17 mouse cellular contexts compared by ENCODE assay signal in the genomic region with DNA sequence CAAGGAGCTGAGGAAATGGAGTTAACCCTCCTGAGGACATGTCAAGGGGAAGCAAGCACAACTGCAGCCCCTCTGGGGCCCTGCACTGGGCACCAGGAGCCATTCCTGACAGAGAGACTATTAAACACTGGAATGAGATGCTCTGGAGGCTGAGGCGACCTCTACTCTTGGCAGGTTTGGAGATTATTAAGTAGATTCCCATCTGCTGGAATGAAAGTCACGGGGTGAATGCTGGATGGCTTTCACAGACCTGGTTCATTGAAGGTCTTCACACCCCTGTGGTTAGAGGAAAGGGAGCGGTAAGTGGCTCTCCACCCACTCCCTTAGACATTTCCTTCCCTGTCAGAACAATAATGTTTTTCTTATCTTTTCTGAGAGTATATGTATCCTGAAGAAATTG.
DNase-seq lines count a peak whose midpoint lies in the region; ATAC-seq lines count a peak whose summit lies in the region.
"Had no signal": no experiment of that assay in that cellular context is flagged by ENCODE, and none has a peak within 500 bp of the region (broad histone marks: within the 10 kb centered on the region; RNA-seq: fewer than 3 reads in every experiment).

No protein-coding gene starts in this region.

- no peak overlapping the region for H3K4me2 ChIP-seq in heart, embryonic 12.5 days
- H3K4me2 ChIP-seq: embryonic facial prominence, embryonic 15.5 days; forebrain, embryonic 15.5 days; hindbrain, embryonic 15.5 days; liver, embryonic 15.5 days; midbrain, embryonic 12.5 days had no signal

- H3K4me3 ChIP-seq in heart, embryonic 12.5 days: no peak overlapping the region
- H3K4me3 ChIP-seq: embryonic facial prominence, embryonic 15.5 days; forebrain, embryonic 15.5 days; hindbrain, embryonic 15.5 days; layer of hippocampus, adult 2 months; liver, embryonic 15.5 days; midbrain, embryonic 12.5 days had no signal

- intact Hi-C loops in heart, postnatal 10 days (cut with DNase I): loop anchor here (5.0 kb wide), 3 partner anchors 90 to 145 kb away; no protein-coding TSS in a partner anchor

- peaks cover 3% of the 10 kb centered on the region; the same call in 1 of the 2 replicates for H3K9me3 ChIP-seq in heart, embryonic 12.5 days (replicated peaks)
- H3K9me3 ChIP-seq: embryonic facial prominence, embryonic 15.5 days; forebrain, embryonic 15.5 days; hindbrain, embryonic 15.5 days; liver, embryonic 15.5 days; midbrain, embryonic 12.5 days had no signal

- no peak for ATAC-seq in heart, embryonic 12.5 days (ENCODE audit: insufficient number of reproducible peaks, low FRiP score)
- ATAC-seq: activated CD4-positive, CD25-positive, alpha-beta regulatory T cell, adult 4 months; forebrain, embryonic 15.5 days had no signal

- no peak overlapping the region for H3K9ac ChIP-seq in heart, embryonic 12.5 days
- H3K9ac ChIP-seq: embryonic facial prominence, embryonic 15.5 days; forebrain, embryonic 15.5 days; hindbrain, embryonic 15.5 days; liver, embryonic 15.5 days; midbrain, embryonic 12.5 days had no signal

- 0 out of 2 replicates have a peak, but pooled peaks cover 4% of the 10 kb centered on the region for H3K4me1 ChIP-seq in heart, embryonic 12.5 days (replicated peaks)
- H3K4me1 ChIP-seq: embryonic facial prominence, embryonic 15.5 days; forebrain, embryonic 15.5 days; hindbrain, embryonic 15.5 days; liver, embryonic 15.5 days had no signal

- WGBS in heart, embryonic 12.5 days: 30% methylated on average over 3 of the region's 3 CpGs

- no peaks in the 10 kb centered on the region for H3K27me3 ChIP-seq in heart, embryonic 12.5 days (replicated peaks)
- H3K27me3 ChIP-seq: embryonic facial prominence, embryonic 15.5 days; forebrain, embryonic 15.5 days; hindbrain, embryonic 15.5 days; liver, embryonic 15.5 days; midbrain, embryonic 12.5 days had no signal

- H3K27ac ChIP-seq in heart, embryonic 12.5 days (ENCODE audit: poor library complexity, severe bottlenecking): no peak overlapping the region
- H3K27ac ChIP-seq: embryonic facial prominence, embryonic 15.5 days; forebrain, embryonic 15.5 days; hindbrain, embryonic 15.5 days; layer of hippocampus, adult 2 months; liver, embryonic 15.5 days; midbrain, embryonic 12.5 days had no signal

- H3K36me3 ChIP-seq in heart, embryonic 12.5 days: no peaks in the 10 kb centered on the region
- H3K36me3 ChIP-seq: embryonic facial prominence, embryonic 15.5 days; forebrain, embryonic 15.5 days; hindbrain, embryonic 15.5 days; liver, embryonic 15.5 days; midbrain, embryonic 12.5 days had no signal

- peak; percentile 98 for DNase-seq in heart, adult 11 months
- peak; percentile 23 for DNase-seq in embryo, embryonic 10.5 days (ENCODE audit: low spot score)
- DNase-seq in heart, postnatal 10 days: peak; percentile 37 to 44
- DNase-seq in kidney, postnatal 14 days: peak; percentile 30
- no peak for DNase-seq in cerebellum, adult 18-20 months
- no peak for DNase-seq in layer of hippocampus, adult 9-11 months
- no peak for DNase-seq in right cerebral cortex, adult 18-20 months
- DNase-seq: cerebellum, adult 9-11 months; retina, postnatal 1 day had no signal

Comparison
In these comparisons a context has a peak if more than half of its experiments do, and no peak if none do; other contexts are left out.
1. DNase-seq: peak in heart, adult 11 months (single experiment), embryo, embryonic 10.5 days (single experiment), heart, postnatal 10 days (2 of 2) and kidney, postnatal 14 days (single experiment); none in cerebellum, adult 18-20 months (0 of 2), layer of hippocampus, adult 9-11 months (single experiment) and right cerebral cortex, adult 18-20 months (single experiment).